Mouse (Mus musculus) C2C12 (cell line): Measurements from ENCODE around the gene Tmem28. TPM values are rescaled to one million over a fixed set of nuclear protein-coding genes. Genes with fewer than 3 reads are reported as not detected.

Experiments used
- H3K27me3 ChIP-seq: one replicate; pipeline ENCODE4 v1.6.1; 2011; ENCODE audit not compliant: control insufficient read depth, insufficient read depth, insufficient read length
- H3K36me3 ChIP-seq: one replicate; pipeline ENCODE4 v1.6.1; 2011; ENCODE audit not compliant: control insufficient read depth, insufficient read depth
- H3K4me3 ChIP-seq: one replicate; pipeline ENCODE4 v1.5.1; 2011; ENCODE audit warnings: mild to moderate bottlenecking, control low read depth; ENCODE audit not compliant: poor library complexity, insufficient read depth, severe bottlenecking
- H3K79me2 ChIP-seq: one replicate; pipeline ENCODE4 v1.6.1; 2011; ENCODE audit not compliant: control insufficient read depth, insufficient read depth
- H3K79me3 ChIP-seq: one replicate; pipeline ENCODE4 v1.6.1; 2011; ENCODE audit warnings: low read depth, control low read depth
- H3ac ChIP-seq: one replicate; pipeline ENCODE3; 2011; ENCODE audit warnings: low read depth; ENCODE audit not compliant: control insufficient read depth, insufficient read length
- CEBPB ChIP-seq: IDR thresholded peaks from one replicate; pipeline ENCODE4 v1.6.1; 2011; ENCODE audit warnings: low read depth, mild to moderate bottlenecking, control low read depth, moderate library complexity
- CTCF ChIP-seq: IDR thresholded peaks from one replicate; pipeline ENCODE4 v1.5.1; 2011; ENCODE audit not compliant: control insufficient read depth, insufficient read depth, insufficient read length
- FOSL1 ChIP-seq: IDR thresholded peaks from one replicate; pipeline ENCODE4 v1.8.0; 2011; ENCODE audit warnings: mild to moderate bottlenecking, low read length; ENCODE audit not compliant: poor library complexity, insufficient read depth, severe bottlenecking
- MAX ChIP-seq: IDR thresholded peaks from one replicate; pipeline ENCODE4 v1.6.1; 2011; ENCODE audit warnings: mild to moderate bottlenecking, control low read depth
- MYOD1 ChIP-seq: IDR thresholded peaks from one replicate; pipeline ENCODE4 v1.6.1; 2011; ENCODE audit warnings: low read depth; ENCODE audit not compliant: control insufficient read depth, insufficient read length
- MYOG ChIP-seq: IDR thresholded peaks from one replicate; pipeline ENCODE4 v1.6.1; 2011; ENCODE audit not compliant: control insufficient read depth, insufficient read length; ENCODE audit errors: extremely low read depth
- USF1 ChIP-seq: IDR thresholded peaks from one replicate; pipeline ENCODE4 v1.6.1; 2011; ENCODE audit warnings: low read depth, mild to moderate bottlenecking, control low read depth, moderate library complexity
- long read RNA-seq, 2 experiments: library from polyadenylated mRNA; unstranded; transcript quantifications; one replicate each; pipeline ENCODE4 v2.0.0; 2019 to 2020
- polyA plus RNA-seq: library from polyadenylated mRNA; unstranded; fragments of >200 nt; fragmentation: generic; extraction: Trizol; gene quantifications from one replicate; pipeline ENCODE4 v1.2.1, GENCODE M21; 2012; ENCODE audit warnings: missing spikeins

The Tmem28 gene
- not detected for polyA plus RNA-seq
- long read RNA-seq, experiment 1: 0 reads
- long read RNA-seq, experiment 2: 0 reads

DNA sequence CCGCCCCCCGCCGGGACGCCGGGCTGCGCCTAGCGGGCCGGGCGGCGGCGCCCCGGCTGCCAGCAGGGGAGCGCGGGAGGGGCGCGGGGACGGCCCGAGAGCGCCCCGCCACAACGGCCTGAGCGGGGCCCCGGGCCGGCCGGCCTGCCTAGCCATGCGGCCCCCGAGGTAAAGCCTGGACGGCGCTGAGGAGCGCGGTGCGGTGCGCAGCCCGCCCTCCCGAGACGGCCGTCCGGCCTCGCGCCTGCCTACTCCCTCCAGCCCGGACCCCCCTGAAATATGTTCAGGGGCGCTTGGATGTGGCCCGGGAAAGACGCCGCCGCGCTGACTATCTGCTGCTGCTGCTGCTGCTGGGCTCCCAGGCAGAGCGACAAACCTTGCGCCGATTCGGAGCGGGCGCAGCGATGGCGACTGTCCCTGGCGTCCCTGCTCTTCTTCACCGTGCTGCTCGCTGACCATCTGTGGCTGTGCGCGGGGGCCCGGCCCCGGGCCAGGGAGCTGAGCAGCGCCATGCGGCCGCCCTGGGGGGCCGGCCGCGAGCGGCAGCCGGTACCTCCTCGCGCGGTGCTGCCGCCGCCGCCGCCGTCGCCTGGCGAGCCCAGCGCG, at the start of gene Tmem28:
Gene Tmem28, plus strand, starts transcription at position 232 of the 606 bp plus-strand sequence.
- no peak within 1 kb of the TSS for H3K4me3 ChIP-seq
- H3K27me3 ChIP-seq: no peaks in the 10 kb centered on the region
- TF ChIP-seq MAX (no peak), FOSL1 (no peak), USF1 (no peak)
- no peaks in the 10 kb centered on the region for H3K79me2 ChIP-seq
- no peaks in the 10 kb centered on the region for H3K36me3 ChIP-seq
- no peaks in the 10 kb centered on the region for H3K79me3 ChIP-seq
- H3ac ChIP-seq: no peak within 1 kb of the TSS

DNA sequence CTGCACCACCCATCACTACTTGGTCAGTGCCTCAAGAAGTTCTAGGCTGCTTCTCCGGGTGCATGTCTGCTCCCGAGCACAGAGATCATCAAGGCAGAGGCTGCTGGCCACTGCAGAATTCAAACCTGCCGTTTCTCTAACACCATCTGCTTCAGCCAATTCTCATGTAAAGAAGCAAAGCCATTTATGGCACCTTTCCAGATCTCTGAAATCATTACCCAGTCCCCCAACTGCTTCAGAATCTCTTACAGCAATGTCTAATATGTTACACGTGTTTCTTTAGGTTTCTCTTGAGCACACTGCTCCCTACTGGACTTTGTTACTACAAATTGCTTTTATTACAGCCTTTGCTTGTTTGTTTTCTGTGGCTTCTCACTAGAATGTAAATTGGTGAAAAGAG, 40.5 kb upstream of the Tmem28 start:
- Histone ChIP-seq H3K27me3 (no peaks in the 10 kb centered on the region), H3K4me3 (no peak overlapping the region)
- no peak for TF ChIP-seq MYOG
- TF ChIP-seq CEBPB: no peak
- no peak for TF ChIP-seq MYOD1
- no peak for TF ChIP-seq MAX
- TF ChIP-seq CTCF: no peak
- TF ChIP-seq USF1: no peak
- TF ChIP-seq FOSL1: no peak

DNA sequence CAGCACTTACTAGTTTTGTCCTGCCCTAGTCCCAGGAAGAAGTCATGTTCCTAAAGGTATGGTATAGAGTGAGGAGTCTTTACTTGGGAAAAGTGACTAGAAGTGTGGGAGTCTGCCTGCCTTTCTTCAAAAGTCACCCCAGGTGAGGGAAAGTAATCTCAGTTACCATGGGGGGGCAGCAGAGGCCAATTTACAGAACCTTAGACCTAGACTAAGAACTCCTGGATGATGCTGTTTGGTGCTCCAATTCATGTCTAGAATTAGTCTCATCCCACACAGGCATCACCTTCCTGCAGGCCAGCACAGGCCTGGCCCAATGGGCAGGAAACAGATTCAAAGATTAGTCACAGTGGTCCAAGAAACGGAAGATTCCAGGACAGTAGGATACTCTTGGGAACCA, 12.4 kb upstream of the Tmem28 start:
- H3ac ChIP-seq: no peak overlapping the region
- TF ChIP-seq MYOD1 (no peak), CTCF (no peak), MAX (no peak), MYOG (no peak), FOSL1 (no peak), USF1 (no peak), CEBPB (no peak)
- H3K4me3 ChIP-seq: no peak overlapping the region
- no peaks in the 10 kb centered on the region for H3K27me3 ChIP-seq
- H3K79me2 ChIP-seq: no peaks in the 10 kb centered on the region
- no peaks in the 10 kb centered on the region for H3K36me3 ChIP-seq
- no peaks in the 10 kb centered on the region for H3K79me3 ChIP-seq

More for the DNA sequence above, 40.5 kb upstream of the Tmem28 start:
- no peak overlapping the region for H3ac ChIP-seq
- no peaks in the 10 kb centered on the region for H3K79me2 ChIP-seq
- no peaks in the 10 kb centered on the region for H3K36me3 ChIP-seq
- no peaks in the 10 kb centered on the region for H3K79me3 ChIP-seq

DNA sequence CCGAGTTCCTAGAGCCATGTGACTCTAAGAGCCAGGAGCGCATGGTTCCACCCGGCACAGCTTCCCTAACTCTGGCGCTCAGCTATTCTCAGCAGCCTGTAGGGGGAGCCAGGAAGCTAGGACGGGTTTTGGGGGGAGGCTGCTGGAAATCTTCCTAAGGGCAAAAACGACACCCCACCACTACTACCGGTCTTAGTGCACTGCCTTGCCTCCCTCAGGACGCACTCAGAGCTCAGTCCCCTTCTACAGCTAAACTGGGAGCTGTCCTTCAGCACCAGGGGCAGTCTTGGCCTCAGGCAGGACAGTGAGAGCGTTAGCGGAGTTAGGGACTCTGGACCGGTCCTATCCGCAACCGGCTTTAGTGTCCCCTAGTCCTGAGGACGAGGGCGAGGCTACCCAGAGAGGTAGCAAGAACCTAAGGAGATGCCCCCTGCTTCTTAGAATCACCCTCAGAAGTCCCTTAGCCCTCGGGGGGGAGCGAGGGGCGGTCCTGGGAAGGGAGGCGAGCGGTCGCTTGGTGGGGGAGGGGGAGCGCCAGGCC, 1.4 kb upstream of the Tmem28 start:
- no peaks in the 10 kb centered on the region for H3K79me3 ChIP-seq
- no peaks in the 10 kb centered on the region for H3K36me3 ChIP-seq
- no peak overlapping the region for H3K4me3 ChIP-seq
- TF ChIP-seq FOSL1 (no peak), CEBPB (no peak), CTCF (no peak), MYOG (no peak)
- H3K27me3 ChIP-seq: no peaks in the 10 kb centered on the region
- no peak overlapping the region for H3ac ChIP-seq
- no peaks in the 10 kb centered on the region for H3K79me2 ChIP-seq

DNA sequence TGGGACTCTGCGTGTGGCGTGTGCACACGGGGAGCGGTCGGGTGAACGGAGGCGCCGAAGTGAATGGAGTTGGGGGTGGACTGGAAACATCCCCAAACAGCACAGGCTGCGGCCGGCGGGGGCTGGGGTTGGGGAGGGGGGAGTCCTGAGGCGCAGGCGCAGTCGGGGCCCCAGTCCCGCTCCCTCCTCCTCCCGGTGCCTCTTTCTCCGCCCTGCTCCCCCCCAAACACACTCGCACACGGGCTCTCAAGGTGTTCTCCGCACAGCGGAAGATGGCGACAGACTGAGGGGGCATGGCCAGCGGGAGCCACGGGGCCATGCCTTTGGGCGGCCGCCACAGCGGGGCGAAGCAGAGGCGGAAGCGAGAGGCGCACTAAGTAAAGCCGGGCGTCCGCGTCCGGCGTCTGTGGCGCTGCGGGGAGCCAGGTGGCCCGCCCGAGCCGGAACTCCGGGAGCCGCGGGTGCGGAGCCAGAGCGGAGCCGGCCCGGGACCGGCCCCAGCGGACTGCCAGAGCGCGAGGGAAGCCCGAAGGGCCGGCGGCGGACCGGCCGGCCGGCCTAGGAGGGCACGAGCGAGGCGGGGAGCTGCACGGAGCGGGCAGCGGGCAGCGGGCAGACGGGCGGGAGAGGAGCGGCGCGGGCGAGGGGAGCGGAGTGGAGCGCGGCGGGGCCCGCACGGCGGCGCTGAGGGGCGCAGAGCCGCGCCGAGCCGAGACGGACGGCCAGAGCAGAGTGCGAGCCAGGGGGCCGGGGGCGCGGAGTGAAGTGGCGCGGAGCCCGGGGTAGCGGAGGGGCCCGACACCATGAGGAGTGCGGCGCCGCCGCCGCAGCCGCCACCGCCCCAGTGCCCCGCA, 658 bp upstream of the Tmem28 start:
- no peak overlapping the region for H3K4me3 ChIP-seq

More for the DNA sequence above, 658 bp upstream of the Tmem28 start:
- Histone ChIP-seq H3K36me3 (no peaks in the 10 kb centered on the region), H3K79me3 (no peaks in the 10 kb centered on the region), H3K27me3 (no peaks in the 10 kb centered on the region), H3ac (no peak overlapping the region), H3K79me2 (no peaks in the 10 kb centered on the region)
- TF ChIP-seq CEBPB: no peak
- no peak for TF ChIP-seq CTCF
- TF ChIP-seq MYOG: no peak
- TF ChIP-seq MAX: no peak
- no peak for TF ChIP-seq FOSL1
- no peak for TF ChIP-seq MYOD1
- TF ChIP-seq USF1: no peak
